Mouse (Mus musculus) limb, embryonic 12.5 days (tissue): ENCODE data around the gene Gosr2. TPM values are rescaled to one million over a fixed set of nuclear protein-coding genes. Genes with fewer than 3 reads are reported as not detected.
A peak's percentile ranks its signal among the peaks of the same experiment; 100 is the strongest.

ENCODE experiments used
- ATAC-seq: fragments of 200-750 bp; cut with Nextera tagmentation; 2 replicates; pipeline ENCODE4 v1.8.0; 2017; ENCODE audit warnings: low read depth, moderate TSS enrichment; ENCODE audit not compliant: insufficient number of reproducible peaks, insufficient read depth, low FRiP score, low TSS enrichment
- H3K27ac ChIP-seq: fragments of 300-500 bp; sonication (generic); 2 replicates; pipeline ENCODE4 v1.5.1; 2016; ENCODE audit warnings: mild to moderate bottlenecking, moderate library complexity
- H3K27me3 ChIP-seq: fragments of 300-500 bp; sonication (generic); 2 replicates; pipeline ENCODE4 v1.6.1; 2016; ENCODE audit warnings: mild to moderate bottlenecking, moderate library complexity
- H3K36me3 ChIP-seq: fragments of 300-500 bp; sonication (generic); 2 replicates; pipeline ENCODE4 v1.6.1; 2016; ENCODE audit warnings: mild to moderate bottlenecking, moderate library complexity
- H3K4me1 ChIP-seq: fragments of 300-500 bp; sonication (generic); replicated peaks from 2 replicates; pipeline ENCODE4 v1.6.1; 2016
- H3K4me2 ChIP-seq: fragments of 300-500 bp; sonication (generic); 2 replicates; pipeline ENCODE4 v1.6.1; 2016; ENCODE audit warnings: mild to moderate bottlenecking, moderate library complexity
- H3K4me3 ChIP-seq: fragments of 300-500 bp; sonication (generic); replicated peaks from 2 replicates; pipeline ENCODE4 v1.5.1; 2016; ENCODE audit warnings: mild to moderate bottlenecking
- H3K9ac ChIP-seq: fragments of 300-500 bp; sonication (generic); replicated peaks from 2 replicates; pipeline ENCODE4 v1.6.1; 2016; ENCODE audit warnings: mild to moderate bottlenecking, moderate library complexity
- H3K9me3 ChIP-seq: fragments of 300-500 bp; sonication (generic); 2 replicates; pipeline ENCODE4 v1.6.1; 2016; ENCODE audit warnings: mild to moderate bottlenecking, moderate library complexity
- WGBS: fragments of 180-500 bp; shearing (Covaris S2); methylation state at CpG from one replicate; pipeline ENCODE4 v1.1.7; 2016; 5-methylcytosine and 5-hydroxymethylcytosine counted together
- polyA plus RNA-seq: library from polyadenylated mRNA; unstranded; fragments of >200 nt; fragmentation: Nextera tagmentation; extraction: Ambion mirVana; gene quantifications from 2 replicates; pipeline ENCODE4 v1.2.1, GENCODE M21; 2016

Gosr2 gene
- 90.1 and 94.1 TPM in 2 replicates for polyA plus RNA-seq

DNA sequence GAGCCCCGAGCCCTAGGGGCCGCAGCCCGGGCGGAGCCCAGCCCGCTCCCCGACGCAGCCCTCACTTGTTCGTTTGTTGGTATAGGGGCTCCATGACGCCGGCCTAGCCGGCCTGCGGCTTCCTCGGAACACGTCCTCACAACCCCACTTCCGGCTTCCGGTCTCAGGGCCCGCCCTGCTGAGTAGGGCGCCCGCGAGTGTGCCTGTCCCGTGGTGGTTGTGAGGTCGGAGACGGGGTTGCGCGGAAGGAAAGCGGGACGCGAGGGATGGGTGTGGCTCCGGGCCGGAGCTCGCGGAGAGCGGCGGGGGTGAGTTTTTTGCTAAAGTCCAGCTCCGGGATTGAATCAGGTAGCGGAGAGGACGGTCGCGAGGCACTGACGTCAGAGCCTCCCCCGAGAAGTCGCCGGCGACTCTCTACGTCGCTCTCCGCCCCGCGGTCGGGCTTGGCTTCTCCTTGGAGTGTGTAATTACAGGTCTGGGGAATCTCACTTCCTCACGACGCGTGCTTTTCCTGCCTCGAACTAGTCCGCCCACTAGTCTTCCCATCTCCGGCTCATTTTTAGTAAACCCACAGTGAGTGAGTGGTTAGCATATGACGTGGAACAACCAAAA lies at the start of gene Gosr2:
Gene Gosr2 (minus strand): TSS at position 334 of the 612 bp plus-strand sequence.
- WGBS = under 1% methylated on average over 57 of the region's 57 CpGs

DNA sequence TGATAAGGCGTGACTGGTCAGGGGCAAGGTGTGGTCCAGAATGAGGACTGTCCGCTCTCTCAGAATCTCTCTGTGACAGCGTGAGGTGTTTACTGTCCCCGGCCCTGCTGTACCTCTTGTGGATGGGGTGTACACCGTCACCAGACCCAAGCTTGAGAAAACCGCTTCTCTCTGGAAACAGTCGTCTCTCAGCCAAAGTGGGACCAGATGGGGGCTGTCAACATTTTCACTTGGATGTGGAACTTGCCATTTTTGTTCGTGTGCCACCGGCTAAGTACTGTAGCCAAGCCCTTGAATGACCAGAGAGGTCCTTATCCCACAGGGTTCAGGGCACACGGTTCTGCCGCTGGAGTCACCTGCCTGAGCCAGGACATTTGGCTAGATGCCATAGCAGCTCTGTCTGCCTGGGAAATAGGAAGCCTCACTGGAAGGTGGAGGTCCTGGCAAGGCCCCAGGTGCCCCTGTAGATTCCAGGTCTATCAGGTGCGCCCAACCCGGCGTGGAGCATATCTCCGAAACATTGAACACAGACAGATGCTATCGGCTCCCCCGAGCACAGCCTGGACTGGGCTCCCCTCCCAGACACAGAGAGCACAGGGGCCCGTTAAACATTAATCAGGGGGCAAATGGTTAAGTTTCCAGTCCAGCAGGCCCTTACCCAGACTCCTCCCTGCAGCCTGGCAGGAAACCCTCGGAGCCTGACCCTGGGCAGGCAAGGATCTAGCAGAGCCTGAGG lies 37.5 kb upstream of the Gosr2 start:
- 74% methylated on average over 19 of the region's 19 CpGs for WGBS
- Histone ChIP-seq H3K27ac (no peak overlapping the region), H3K4me3 (no peak overlapping the region), H3K4me1 (0 out of 2 replicates have a peak, but pooled peaks cover 6% of the 10 kb centered on the region), H3K9me3 (no peaks in the 10 kb centered on the region), H3K9ac (no peak overlapping the region), H3K27me3 (peaks cover 24% of the 10 kb centered on the region), H3K36me3 (no peaks in the 10 kb centered on the region), H3K4me2 (no peak overlapping the region)
- no peak for ATAC-seq

More for the DNA sequence above, at the start of gene Gosr2:
- no peaks in the 10 kb centered on the region for H3K9me3 ChIP-seq
- H3K4me3 ChIP-seq = peak within 1 kb of the TSS; percentile 91
- H3K4me1 ChIP-seq = no peaks in the 10 kb centered on the region
- peak within 1 kb of the TSS; percentile 97 for H3K27ac ChIP-seq
- peak; percentile 92 for ATAC-seq
- H3K4me2 ChIP-seq = peak within 1 kb of the TSS; percentile 66
- peak within 1 kb of the TSS; percentile 83 for H3K9ac ChIP-seq
- H3K36me3 ChIP-seq = no peaks in the 10 kb centered on the region
- H3K27me3 ChIP-seq = no peaks in the 10 kb centered on the region

DNA sequence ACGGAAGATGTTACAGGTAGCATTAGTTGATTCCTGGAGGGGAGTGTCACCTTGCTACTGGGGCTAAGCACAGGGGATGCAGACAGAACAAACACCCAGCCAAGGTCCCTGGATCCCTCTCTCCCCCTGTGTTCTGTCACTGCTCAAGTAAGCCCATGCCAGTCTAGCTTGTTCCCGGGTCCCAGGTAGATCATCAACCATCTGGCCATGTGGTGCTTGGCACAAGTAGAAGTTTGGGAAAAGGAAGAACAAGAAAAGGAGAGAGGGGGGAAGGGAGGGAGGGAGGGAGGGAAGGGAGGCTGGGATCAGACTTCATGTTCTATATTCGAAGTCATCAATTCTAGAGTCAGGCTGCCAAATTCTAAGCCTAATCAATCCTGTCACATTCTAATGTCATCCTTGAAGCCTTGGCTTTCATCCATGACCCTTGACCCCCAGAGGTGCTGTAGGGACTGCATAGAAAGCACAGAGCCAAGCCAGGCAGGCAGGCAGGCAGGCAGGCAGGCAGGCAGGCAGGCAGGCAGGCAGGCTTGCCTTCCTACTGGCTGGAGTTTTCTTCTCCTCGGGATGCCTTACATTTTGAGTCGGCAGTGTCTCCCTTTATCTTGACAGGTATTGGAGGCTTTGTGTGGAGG lies 36.8 kb upstream of the Gosr2 start:
- H3K9ac ChIP-seq = no peak overlapping the region
- H3K27me3 ChIP-seq = peaks cover 24% of the 10 kb centered on the region
- 70% methylated on average over 5 of the region's 5 CpGs for WGBS
- no peaks in the 10 kb centered on the region for H3K36me3 ChIP-seq
- no peaks in the 10 kb centered on the region for H3K9me3 ChIP-seq
- no peak for ATAC-seq
- H3K4me2 ChIP-seq = no peak overlapping the region
- H3K4me3 ChIP-seq = no peak overlapping the region
- H3K27ac ChIP-seq = no peak overlapping the region
- H3K4me1 ChIP-seq = 0 out of 2 replicates have a peak, but pooled peaks cover 6% of the 10 kb centered on the region

DNA sequence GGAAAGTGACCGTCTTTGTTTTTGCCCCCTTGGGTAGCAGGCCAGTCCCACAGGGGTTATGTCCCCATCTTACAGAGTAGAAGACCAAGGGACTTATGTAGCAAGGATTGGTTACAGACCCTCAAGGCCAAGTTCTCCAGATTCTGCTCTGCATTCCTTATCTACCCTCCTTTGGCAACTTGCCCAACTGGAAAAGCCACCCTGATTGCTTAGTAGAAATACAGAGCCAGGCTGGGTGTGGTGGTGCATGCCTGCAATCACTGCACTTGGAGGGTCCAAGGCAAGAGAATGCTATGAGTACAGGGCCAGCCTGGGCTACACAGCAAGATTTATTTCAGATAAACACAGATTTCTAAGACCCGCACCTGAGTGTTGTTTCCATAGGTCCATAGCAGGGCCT lies 36.3 kb upstream of the Gosr2 start:
- Histone ChIP-seq H3K36me3 (no peaks in the 10 kb centered on the region), H3K4me1 (0 out of 2 replicates have a peak, but pooled peaks cover 6% of the 10 kb centered on the region), H3K4me3 (no peak overlapping the region), H3K9ac (no peak overlapping the region), H3K4me2 (no peak overlapping the region), H3K27ac (no peak overlapping the region), H3K9me3 (no peaks in the 10 kb centered on the region), H3K27me3 (peaks cover 23% of the 10 kb centered on the region)
- no peak for ATAC-seq
- WGBS = 80% methylated on average over 2 of the region's 2 CpGs

DNA sequence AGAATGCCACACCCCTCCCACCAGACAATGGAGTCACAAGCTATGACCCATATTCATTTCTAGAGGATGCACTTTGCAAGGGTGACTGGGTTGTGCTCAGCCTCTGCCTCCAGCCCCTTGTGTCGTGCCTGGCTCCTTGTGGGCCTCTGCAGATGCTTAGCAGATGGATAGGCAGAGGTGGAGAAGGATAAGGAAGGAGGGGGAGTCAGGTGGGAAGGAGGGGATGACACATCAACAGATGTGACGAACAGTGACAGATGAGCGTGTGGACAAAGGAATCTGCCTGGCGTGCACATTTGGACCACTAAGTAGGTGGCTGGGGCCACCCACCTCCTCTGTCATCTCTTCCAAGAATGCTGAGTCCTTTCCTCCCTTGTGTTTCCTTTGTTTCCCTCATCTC lies 35.4 kb upstream of the Gosr2 start:
- Histone ChIP-seq H3K4me3 (no peak overlapping the region), H3K4me2 (no peak overlapping the region), H3K27ac (no peak overlapping the region), H3K27me3 (peaks cover 19% of the 10 kb centered on the region), H3K36me3 (no peaks in the 10 kb centered on the region), H3K4me1 (0 out of 2 replicates have a peak, but pooled peaks cover 6% of the 10 kb centered on the region), H3K9me3 (no peaks in the 10 kb centered on the region), H3K9ac (no peak overlapping the region)
- WGBS = 58% methylated on average over 4 of the region's 4 CpGs
- no peak for ATAC-seq

DNA sequence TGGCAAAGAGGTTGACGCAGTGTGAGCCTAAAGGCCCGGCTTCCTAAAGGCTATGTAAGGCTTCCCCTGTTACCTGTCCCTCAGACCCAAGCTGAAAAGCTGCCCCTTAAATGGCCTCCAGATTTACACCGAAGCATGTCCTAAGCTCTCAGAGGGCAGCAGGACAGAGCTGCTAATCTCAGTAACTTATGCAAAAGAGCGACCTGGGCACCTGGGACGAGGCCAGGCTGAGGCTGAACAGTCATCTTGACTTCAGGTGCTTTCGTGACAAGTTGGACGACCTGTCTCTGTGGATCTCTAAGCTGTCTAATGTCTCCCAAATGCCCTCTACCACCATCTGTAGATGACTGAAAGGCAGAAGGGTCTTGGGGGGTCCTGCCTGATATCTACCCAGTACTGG lies 34.6 kb upstream of the Gosr2 start:
- Histone ChIP-seq H3K4me2 (no peak overlapping the region), H3K4me1 (0 out of 2 replicates have a peak, but pooled peaks cover 6% of the 10 kb centered on the region), H3K9ac (no peak overlapping the region), H3K27me3 (peaks cover 18% of the 10 kb centered on the region), H3K4me3 (no peak overlapping the region), H3K27ac (no peak overlapping the region), H3K36me3 (no peaks in the 10 kb centered on the region), H3K9me3 (no peaks in the 10 kb centered on the region)
- 84% methylated on average over 7 of the region's 7 CpGs for WGBS
- ATAC-seq = no peak

DNA sequence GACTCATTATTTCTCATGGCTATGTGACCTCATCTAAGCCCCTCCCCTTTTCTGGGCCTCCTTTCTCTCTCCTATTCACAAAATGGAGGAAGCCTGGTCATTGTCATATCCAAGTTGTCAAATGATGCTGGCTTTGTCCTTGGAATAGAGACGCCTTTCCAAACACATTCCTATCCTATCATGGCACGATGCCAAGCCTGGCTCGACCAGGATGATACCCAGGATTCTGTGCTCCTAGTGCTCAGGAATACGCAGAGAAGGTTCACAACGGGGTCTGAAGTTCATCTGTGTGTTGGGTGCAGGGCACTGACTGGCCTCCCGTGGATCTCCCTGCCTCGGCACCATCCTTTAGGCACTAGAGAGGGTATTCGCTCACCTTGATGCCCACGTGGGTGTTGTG lies 33.9 kb upstream of the Gosr2 start:
- 0 out of 2 replicates have a peak, but pooled peaks cover 6% of the 10 kb centered on the region for H3K4me1 ChIP-seq
- peaks cover 18% of the 10 kb centered on the region for H3K27me3 ChIP-seq
- 83% methylated on average over 9 of the region's 9 CpGs for WGBS
- H3K9ac ChIP-seq = no peak overlapping the region
- no peak overlapping the region for H3K4me2 ChIP-seq
- no peaks in the 10 kb centered on the region for H3K36me3 ChIP-seq
- H3K4me3 ChIP-seq = no peak overlapping the region
- H3K27ac ChIP-seq = no peak overlapping the region
- no peaks in the 10 kb centered on the region for H3K9me3 ChIP-seq
- ATAC-seq = no peak

DNA sequence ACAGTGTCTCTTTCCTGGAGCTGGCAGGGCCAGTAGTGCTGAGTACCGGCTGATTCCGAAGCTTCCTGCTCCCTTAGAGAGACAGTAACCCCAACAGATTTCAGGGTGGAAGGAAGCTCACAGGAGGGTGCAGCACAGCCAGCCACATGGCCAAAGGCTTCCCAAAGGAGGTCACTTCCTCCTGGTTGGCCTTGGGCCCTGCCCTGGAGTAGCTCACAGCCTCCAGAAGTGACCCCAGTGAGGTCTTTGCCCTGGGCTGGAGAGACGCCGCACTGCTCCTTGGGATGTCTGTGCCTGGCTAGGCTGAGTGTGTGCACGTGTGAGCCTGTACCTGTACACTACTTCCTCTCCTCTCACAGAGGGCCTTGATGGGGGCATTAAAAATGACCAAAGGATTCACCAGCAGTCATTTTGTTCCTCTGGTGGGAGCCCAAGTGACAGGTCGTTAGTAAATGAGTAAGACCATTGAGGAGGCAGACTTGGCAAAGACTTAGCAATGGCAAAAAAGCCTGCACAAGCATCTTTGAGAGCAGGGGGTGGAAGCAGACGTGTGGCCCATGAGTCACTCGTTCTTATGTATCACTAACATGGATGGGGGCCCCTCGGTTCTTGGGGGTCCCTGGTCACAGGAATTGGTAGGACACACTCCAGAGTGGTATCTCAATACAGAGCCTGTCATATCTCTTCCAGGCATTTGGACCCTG lies 31.7 kb upstream of the Gosr2 start:
- Histone ChIP-seq H3K36me3 (no peaks in the 10 kb centered on the region), H3K27me3 (peaks cover 18% of the 10 kb centered on the region), H3K4me3 (no peak overlapping the region), H3K9me3 (no peaks in the 10 kb centered on the region), H3K4me1 (no peaks in the 10 kb centered on the region), H3K9ac (no peak overlapping the region), H3K27ac (no peak overlapping the region), H3K4me2 (no peak overlapping the region)
- WGBS = 68% methylated on average over 9 of the region's 9 CpGs
- no peak for ATAC-seq

DNA sequence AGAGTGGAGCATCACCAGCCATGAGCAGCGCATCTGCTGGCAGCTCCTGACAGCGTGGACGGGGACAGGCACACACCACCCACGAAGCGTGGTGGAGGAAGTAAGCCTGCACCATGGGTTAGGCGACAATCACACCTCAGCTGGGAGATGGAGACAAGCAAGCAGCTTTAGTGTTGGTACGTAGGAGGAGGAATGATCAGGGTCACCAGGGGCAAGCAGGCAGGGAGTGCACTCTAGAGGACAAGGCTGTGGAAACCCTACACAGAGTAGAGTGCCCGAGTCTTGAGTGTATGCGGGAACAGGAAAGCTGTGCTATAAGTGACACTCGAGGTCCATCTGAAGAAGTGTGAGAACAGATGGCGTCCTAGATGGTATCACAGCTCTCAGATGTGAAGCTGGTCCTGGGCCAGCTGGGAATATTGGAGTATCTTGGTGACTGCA lies 26.7 kb upstream of the Gosr2 start:
- H3K4me2 ChIP-seq = no peak overlapping the region
- H3K4me1 ChIP-seq = peaks cover 11% of the 10 kb centered on the region
- no peak for ATAC-seq
- H3K9ac ChIP-seq = no peak overlapping the region
- WGBS = 69% methylated on average over 11 of the region's 11 CpGs
- H3K36me3 ChIP-seq = no peaks in the 10 kb centered on the region
- H3K4me3 ChIP-seq = no peak overlapping the region
- no peak overlapping the region for H3K27ac ChIP-seq
- H3K9me3 ChIP-seq = no peaks in the 10 kb centered on the region
- H3K27me3 ChIP-seq = peaks cover 4% of the 10 kb centered on the region; the same call in 1 of the 2 replicates

DNA sequence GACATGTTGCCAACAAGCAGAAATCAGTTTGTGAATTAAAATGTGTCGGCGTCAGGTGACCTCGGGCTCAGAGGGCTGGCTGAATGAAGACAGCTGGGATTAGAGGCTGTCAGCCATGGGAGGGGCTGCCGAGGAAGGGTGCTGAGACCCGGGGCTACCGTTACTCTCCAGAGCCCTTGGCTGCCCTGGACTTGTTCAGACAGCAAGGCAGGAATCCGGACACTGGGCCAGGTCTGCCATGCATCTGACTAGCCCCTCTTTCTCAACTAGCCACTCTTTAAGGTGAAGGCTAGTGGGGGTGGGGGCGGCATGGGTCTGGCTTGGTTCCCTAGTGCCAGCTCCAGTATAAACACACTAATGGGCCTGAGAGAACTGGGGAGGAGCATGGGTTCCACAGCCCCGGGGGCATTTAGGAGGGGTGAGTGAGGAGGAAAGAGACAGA lies 24.4 kb upstream of the Gosr2 start:
- WGBS = 17% methylated on average over 9 of the region's 9 CpGs
- no peaks in the 10 kb centered on the region for H3K36me3 ChIP-seq
- no peaks in the 10 kb centered on the region for H3K9me3 ChIP-seq
- H3K4me3 ChIP-seq = no peak overlapping the region
- H3K9ac ChIP-seq = no peak overlapping the region
- no peak overlapping the region for H3K27ac ChIP-seq
- ATAC-seq = 0 out of 2 replicates have a peak, but pooled peaks have one; percentile 67
- H3K27me3 ChIP-seq = 0 out of 2 replicates have a peak, but pooled peaks cover 4% of the 10 kb centered on the region
- peaks cover 11% of the 10 kb centered on the region for H3K4me1 ChIP-seq
- peak overlapping the region; percentile 44 for H3K4me2 ChIP-seq
